Mouse (Mus musculus) ES-E14 (cell line): ENCODE measurements around the gene Apod.

Source experiments
- CHD2 ChIP-seq: IDR thresholded peaks from 2 replicates; pipeline ENCODE4 v1.6.1; 2014; ENCODE audit warnings: mild to moderate bottlenecking, low read depth, low read length, inconsistent platforms
- HCFC1 ChIP-seq: IDR thresholded peaks from 2 replicates; pipeline ENCODE4 v1.6.1; 2012; ENCODE audit warnings: low read length, inconsistent platforms, borderline replicate concordance; ENCODE audit not compliant: insufficient read depth
- MAFK ChIP-seq: IDR thresholded peaks from 2 replicates; pipeline ENCODE4 v1.6.1; 2014; ENCODE audit warnings: mild to moderate bottlenecking, low read depth, low read length, inconsistent platforms; ENCODE audit not compliant: insufficient read depth
- ZNF384 ChIP-seq: IDR thresholded peaks from 2 replicates; pipeline ENCODE4 v1.6.1; 2012; ENCODE audit warnings: low read depth, low read length, inconsistent platforms

- TF ChIP-seq MAFK (no peak), CHD2 (no peak), ZNF384 (no peak), HCFC1 (no peak)
These were observed 18.0 kb upstream of the Apod start for GRCm38 (mm10) chr16:31332586-31332985.
